Mouse (Mus musculus): ENCODE data around the gene Cntn4.

- TF ChIP-seq EP300 (IDR thresholded peaks at IDR 0.05; ENCODE audit: low read depth), result no peak
- TF ChIP-seq CTCF (IDR thresholded peaks at IDR 0.05; ENCODE audit: low read depth), result no peak
Observed at GRCm38 (mm10) chr6:106302435-106302834, 625.0 kb downstream of the Cntn4 start.
